8 mouse cellular contexts compared by ENCODE assay signal in the genomic region with DNA sequence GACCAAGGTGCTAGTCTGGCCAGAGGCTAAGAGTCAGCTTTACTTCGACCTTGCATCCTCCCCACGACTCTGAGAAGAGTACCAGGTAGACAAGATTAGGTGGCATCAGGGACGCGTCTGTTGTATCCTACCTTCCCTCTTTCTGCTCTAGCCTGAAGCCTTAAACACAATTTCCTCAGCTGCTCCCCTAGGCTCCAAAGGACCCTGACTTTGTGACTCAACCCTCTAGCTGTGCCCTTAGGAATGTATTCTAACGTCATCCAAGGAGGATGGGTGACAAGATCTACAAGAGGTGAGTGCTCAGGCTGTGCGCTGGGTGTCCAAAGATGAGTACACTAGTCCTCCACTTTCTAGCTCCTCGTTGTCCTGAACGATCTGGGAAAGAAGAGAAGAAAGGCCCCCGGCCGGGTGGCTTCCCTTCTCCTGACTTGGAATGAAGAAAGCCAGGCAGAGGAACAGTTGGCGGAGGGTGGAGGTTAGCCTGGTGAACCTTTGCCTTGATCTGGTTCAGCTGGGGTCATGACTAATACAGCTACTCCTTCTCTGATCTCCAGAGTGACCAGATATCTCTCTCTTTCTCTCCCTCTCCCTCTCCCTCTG. TPM values are rescaled to one million over a fixed set of nuclear protein-coding genes. Genes with fewer than 3 reads are reported as not detected.
DNase-seq lines count a peak whose midpoint lies in the region; ATAC-seq lines count a peak whose summit lies in the region.

No protein-coding gene starts in this region.

- WGBS in heart, embryonic 10.5 days = 54% methylated on average over 11 of the region's 11 CpGs
- WGBS in limb, embryonic 15.5 days = 67% methylated on average over 11 of the region's 11 CpGs

- DNase-seq in heart, embryonic 10.5 days (ENCODE audit: low spot score) = no peak
- no peak for DNase-seq in heart, postnatal 14 days
- DNase-seq in 3T3-L1 (ENCODE audit: low read depth, low spot score) = peak; percentile 24
- no peak for DNase-seq in right cerebral cortex, adult 2 months (ENCODE audit: low spot score in 2 of 2)
- DNase-seq in layer of hippocampus, postnatal 25 days (ENCODE audit: extremely low spot score in 1 of 2, low spot score in 1 of 2) = no peak
- no peak for DNase-seq in cerebellum, adult 9-11 months

- peaks cover 11% of the 10 kb centered on the region for H3K4me1 ChIP-seq in heart, embryonic 10.5 days
- peaks cover 20% of the 10 kb centered on the region for H3K4me1 ChIP-seq in limb, embryonic 15.5 days

- no peaks in the 10 kb centered on the region for H3K36me3 ChIP-seq in heart, embryonic 10.5 days
- no peaks in the 10 kb centered on the region for H3K36me3 ChIP-seq in limb, embryonic 15.5 days

- peak overlapping the region; percentile 65 for H3K4me3 ChIP-seq in heart, embryonic 10.5 days
- peak overlapping the region; percentile 57; the same call in 1 of the 2 replicates for H3K4me3 ChIP-seq in limb, embryonic 15.5 days

- H3K4me2 ChIP-seq in limb, embryonic 15.5 days = peak overlapping the region; percentile 58

- intact Hi-C loops in heart, postnatal 14 days (cut with DNase I) = loop anchor here (5.0 kb wide), 1 partner anchor 50 kb away; no protein-coding TSS in a partner anchor

- no peaks in the 10 kb centered on the region for H3K9me3 ChIP-seq in heart, embryonic 10.5 days
- no peaks in the 10 kb centered on the region for H3K9me3 ChIP-seq in limb, embryonic 15.5 days

- ATAC-seq in erythroid progenitor cell, adult 5-6 weeks (replicated peaks; ENCODE audit: low FRiP score, poor library complexity, severe bottlenecking) = 0 out of 2 replicates have a peak, but pooled peaks have one; percentile 35
- no peak for ATAC-seq in limb, embryonic 15.5 days (ENCODE audit: insufficient number of reproducible peaks, low FRiP score, low TSS enrichment, low read depth)

- H3K9ac ChIP-seq in limb, embryonic 15.5 days = peak overlapping the region; percentile 48; the same call in 1 of the 2 replicates

- peak overlapping the region; percentile 87 for H3K27ac ChIP-seq in heart, embryonic 10.5 days
- peak overlapping the region; percentile 67 for H3K27ac ChIP-seq in limb, embryonic 15.5 days

- 0 out of 2 replicates have a peak, but pooled peaks cover 7% of the 10 kb centered on the region for H3K27me3 ChIP-seq in heart, embryonic 10.5 days (ENCODE audit: insufficient read depth, poor library complexity, severe bottlenecking)
- no peaks in the 10 kb centered on the region; the same call in 1 of the 2 replicates for H3K27me3 ChIP-seq in limb, embryonic 15.5 days

RNA-seq across cellular contexts. Expression of gene Acsf2, which starts 0.8 kb away (rescaled TPM):
- 2.8 and 4.1 TPM in 2 replicates for polyA plus RNA-seq in heart, embryonic 10.5 days (2016; fragmentation: Nextera tagmentation; extraction: Ambion mirVana)
- total RNA-seq in heart, postnatal 14 days (2021) = 10 to 100 TPM; 31.6 to 35.6 TPM
- 4.2 and 9.7 TPM in 2 replicates for total RNA-seq in erythroid progenitor cell, adult 5-6 weeks (2015; ENCODE audit: low replicate concordance)
- 2.3 and 2.5 TPM in 2 replicates for total RNA-seq in erythroid progenitor cell, adult 5-6 weeks (2017; ENCODE audit: low replicate concordance)
- 6.2 and 6.3 TPM in 2 replicates for polyA plus RNA-seq in limb, embryonic 15.5 days (2015; fragmentation: Nextera tagmentation; extraction: Ambion mirVana)
- 10 to 100 TPM; 15.3 to 20.4 TPM for total RNA-seq in layer of hippocampus, postnatal 25 days (2021)

RNA-seq across cellular contexts. Expression of gene Lrrc59, which starts 27.1 kb away (rescaled TPM):
- polyA plus RNA-seq in heart, embryonic 10.5 days (2016; fragmentation: Nextera tagmentation; extraction: Ambion mirVana) = 229 and 251 TPM in 2 replicates
- total RNA-seq in heart, postnatal 14 days (2021) = 10 to 100 TPM; 34.7 to 37.3 TPM
- 11.3 and 20.2 TPM in 2 replicates for total RNA-seq in erythroid progenitor cell, adult 5-6 weeks (2015; ENCODE audit: low replicate concordance)
- total RNA-seq in erythroid progenitor cell, adult 5-6 weeks (2017; ENCODE audit: low replicate concordance) = 15.8 and 16.4 TPM in 2 replicates
- 231 and 234 TPM in 2 replicates for polyA plus RNA-seq in limb, embryonic 15.5 days (2015; fragmentation: Nextera tagmentation; extraction: Ambion mirVana)
- total RNA-seq in layer of hippocampus, postnatal 25 days (2021) = 10 to 100 TPM; 71.6 to 79.1 TPM

RNA-seq across cellular contexts. Expression of gene Chad, which starts 37.6 kb away (rescaled TPM):
- 0.11 and 0.28 TPM in 2 replicates for polyA plus RNA-seq in heart, embryonic 10.5 days (2016; fragmentation: Nextera tagmentation; extraction: Ambion mirVana)
- 1 to 10 TPM in 1 of 2 experiments, under 1 TPM in 1; 0.22 to 2.4 TPM for total RNA-seq in heart, postnatal 14 days (2021)
- total RNA-seq in erythroid progenitor cell, adult 5-6 weeks (2015; ENCODE audit: low replicate concordance) = not detected in 2 replicates
- total RNA-seq in erythroid progenitor cell, adult 5-6 weeks (2017; ENCODE audit: low replicate concordance) = not detected in 2 replicates
- polyA plus RNA-seq in limb, embryonic 15.5 days (2015; fragmentation: Nextera tagmentation; extraction: Ambion mirVana) = 22.7 and 31.1 TPM in 2 replicates
- total RNA-seq in layer of hippocampus, postnatal 25 days (2021) = under 1 TPM; 0.62 to 0.70 TPM

RNA-seq across cellular contexts. Expression of gene Mrpl27, which starts 51.1 kb away (rescaled TPM):
- 139 and 141 TPM in 2 replicates for polyA plus RNA-seq in heart, embryonic 10.5 days (2016; fragmentation: Nextera tagmentation; extraction: Ambion mirVana)
- 10 to 100 TPM; 57.1 to 62.9 TPM for total RNA-seq in heart, postnatal 14 days (2021)
- 16.8 and 20.9 TPM in 2 replicates for total RNA-seq in erythroid progenitor cell, adult 5-6 weeks (2015; ENCODE audit: low replicate concordance)
- total RNA-seq in erythroid progenitor cell, adult 5-6 weeks (2017; ENCODE audit: low replicate concordance) = 24.5 and 27.2 TPM in 2 replicates
- 126 and 128 TPM in 2 replicates for polyA plus RNA-seq in limb, embryonic 15.5 days (2015; fragmentation: Nextera tagmentation; extraction: Ambion mirVana)
- total RNA-seq in layer of hippocampus, postnatal 25 days (2021) = 10 to 100 TPM; 72.9 to 80.1 TPM

RNA-seq across cellular contexts. Expression of gene Eme1, which starts 51.3 kb away (rescaled TPM):
- polyA plus RNA-seq in heart, embryonic 10.5 days (2016; fragmentation: Nextera tagmentation; extraction: Ambion mirVana) = 24.7 and 33.4 TPM in 2 replicates
- 1 to 10 TPM in 1 of 2 experiments, under 1 TPM in 1; 0.45 to 1.5 TPM for total RNA-seq in heart, postnatal 14 days (2021)
- total RNA-seq in erythroid progenitor cell, adult 5-6 weeks (2015; ENCODE audit: low replicate concordance) = 3.4 and 15.9 TPM in 2 replicates
- 29.4 and 34.9 TPM in 2 replicates for total RNA-seq in erythroid progenitor cell, adult 5-6 weeks (2017; ENCODE audit: low replicate concordance)
- 13.6 and 14.0 TPM in 2 replicates for polyA plus RNA-seq in limb, embryonic 15.5 days (2015; fragmentation: Nextera tagmentation; extraction: Ambion mirVana)
- under 1 TPM; 0.28 to 0.44 TPM for total RNA-seq in layer of hippocampus, postnatal 25 days (2021)
